Mouse (Mus musculus): Measurements from ENCODE around the gene Rfc4. TPM values are rescaled to one million over a fixed set of nuclear protein-coding genes. Genes with fewer than 3 reads are reported as not detected.
"Not testable (repeated sequence)": the region's sequence is repeated elsewhere in the genome, so short reads cannot be mapped to it uniquely, and the experiment has no call there.

Rfc4 gene
- polyA plus RNA-seq, 1 experiment from 2014 or later: 59.4 TPM

- not testable (repeated sequence) for H3K9ac ChIP-seq (replicated peaks); H3K4me1 ChIP-seq (ENCODE audit: insufficient read depth); H3K9me3 ChIP-seq (ENCODE audit: low read length); H3K4me3 ChIP-seq (ENCODE audit: low read depth, low read length); ATAC-seq; DNase-seq; H3K27me3 ChIP-seq (ENCODE audit: insufficient read depth, low read length); H3K36me3 ChIP-seq (replicated peaks; ENCODE audit: insufficient read depth, low read length); H3K27ac ChIP-seq (ENCODE audit: low read depth); H3K4me2 ChIP-seq (ENCODE audit: low read depth, low read length)
- WGBS (ENCODE audit: insufficient replicate concordance): 91% methylated on average over 5 of the region's 5 CpGs
Measured at GRCm38 (mm10) chr16:23095581-23095980, 32.0 kb downstream of the Rfc4 start.

GRCm38 (mm10) chr16:23094136-23094535, 33.4 kb downstream of the Rfc4 start:
- no peak overlapping the region for H3K9ac ChIP-seq (replicated peaks)
- H3K4me3 ChIP-seq (ENCODE audit: low read depth, low read length): no peak overlapping the region
- no peaks in the 10 kb centered on the region for H3K36me3 ChIP-seq (replicated peaks; ENCODE audit: insufficient read depth, low read length)
- H3K27ac ChIP-seq (ENCODE audit: low read depth): no peak overlapping the region
- no peaks in the 10 kb centered on the region for H3K4me1 ChIP-seq (ENCODE audit: insufficient read depth)
- TF ChIP-seq EP300 (IDR thresholded peaks at IDR 0.05; ENCODE audit: low read depth): no peak
- no peak for TF ChIP-seq CTCF (IDR thresholded peaks at IDR 0.05; ENCODE audit: low read depth)
- H3K9me3 ChIP-seq (ENCODE audit: low read length): no peaks in the 10 kb centered on the region
- H3K4me2 ChIP-seq (ENCODE audit: low read depth, low read length): no peak overlapping the region
- no peak for DNase-seq
- 76% methylated on average over 6 of the region's 6 CpGs for WGBS (ENCODE audit: insufficient replicate concordance)
- ATAC-seq: no peak
- no peaks in the 10 kb centered on the region for H3K27me3 ChIP-seq (ENCODE audit: insufficient read depth, low read length)

- no peak overlapping the region for H3K9ac ChIP-seq (replicated peaks)
- no peak overlapping the region for H3K27ac ChIP-seq (ENCODE audit: low read depth)
- ATAC-seq (no peak), DNase-seq (no peak)
- H3K27me3 ChIP-seq (ENCODE audit: insufficient read depth, low read length): no peaks in the 10 kb centered on the region
- no peaks in the 10 kb centered on the region for H3K36me3 ChIP-seq (replicated peaks; ENCODE audit: insufficient read depth, low read length)
- H3K4me1 ChIP-seq (ENCODE audit: insufficient read depth): no peaks in the 10 kb centered on the region
- TF ChIP-seq EP300 (IDR thresholded peaks at IDR 0.05; ENCODE audit: low read depth): no peak
- TF ChIP-seq CTCF (IDR thresholded peaks at IDR 0.05; ENCODE audit: low read depth): no peak
- H3K4me2 ChIP-seq (ENCODE audit: low read depth, low read length): no peak overlapping the region
- H3K9me3 ChIP-seq (ENCODE audit: low read length): no peaks in the 10 kb centered on the region
- WGBS (ENCODE audit: insufficient replicate concordance): 76% methylated on average over 13 of the region's 13 CpGs
- H3K4me3 ChIP-seq (ENCODE audit: low read depth, low read length): no peak overlapping the region
Measured at GRCm38 (mm10) chr16:23093321-23093953, 34.1 kb downstream of the Rfc4 start.

GRCm38 (mm10) chr16:23091345-23091744, 36.2 kb downstream of the Rfc4 start:
- not testable (repeated sequence) for H3K27me3 ChIP-seq (ENCODE audit: insufficient read depth, low read length); H3K4me2 ChIP-seq (ENCODE audit: low read depth, low read length); DNase-seq; H3K4me1 ChIP-seq (ENCODE audit: insufficient read depth); H3K36me3 ChIP-seq (replicated peaks; ENCODE audit: insufficient read depth, low read length); H3K9ac ChIP-seq (replicated peaks); H3K27ac ChIP-seq (ENCODE audit: low read depth); H3K4me3 ChIP-seq (ENCODE audit: low read depth, low read length); H3K9me3 ChIP-seq (ENCODE audit: low read length); ATAC-seq

GRCm38 (mm10) chr16:23088491-23088890, 39.0 kb downstream of the Rfc4 start:
- peak; percentile 44 for TF ChIP-seq CTCF (IDR thresholded peaks at IDR 0.05; ENCODE audit: low read depth)
- not testable (repeated sequence) for H3K27me3 ChIP-seq (ENCODE audit: insufficient read depth, low read length); H3K9me3 ChIP-seq (ENCODE audit: low read length); H3K4me1 ChIP-seq (ENCODE audit: insufficient read depth); H3K27ac ChIP-seq (ENCODE audit: low read depth); H3K4me2 ChIP-seq (ENCODE audit: low read depth, low read length); ATAC-seq; H3K9ac ChIP-seq (replicated peaks); H3K36me3 ChIP-seq (replicated peaks; ENCODE audit: insufficient read depth, low read length); H3K4me3 ChIP-seq (ENCODE audit: low read depth, low read length); DNase-seq
- 79% methylated on average over 1 of the region's 1 CpGs for WGBS (ENCODE audit: insufficient replicate concordance)

- H3K36me3 ChIP-seq (replicated peaks; ENCODE audit: insufficient read depth, low read length); H3K4me1 ChIP-seq (ENCODE audit: insufficient read depth); H3K9me3 ChIP-seq (ENCODE audit: low read length); ATAC-seq; DNase-seq; H3K27me3 ChIP-seq (ENCODE audit: insufficient read depth, low read length); H3K4me2 ChIP-seq (ENCODE audit: low read depth, low read length); H3K27ac ChIP-seq (ENCODE audit: low read depth); H3K9ac ChIP-seq (replicated peaks); H3K4me3 ChIP-seq (ENCODE audit: low read depth, low read length): not testable (repeated sequence)
- TF ChIP-seq CTCF (IDR thresholded peaks at IDR 0.05; ENCODE audit: low read depth): peak; percentile 63
- 37% methylated on average over 4 of the region's 4 CpGs for WGBS (ENCODE audit: insufficient replicate concordance)
Measured at GRCm38 (mm10) chr16:23087712-23088111, 39.8 kb downstream of the Rfc4 start.

- H3K36me3 ChIP-seq (replicated peaks; ENCODE audit: insufficient read depth, low read length); H3K4me1 ChIP-seq (ENCODE audit: insufficient read depth); DNase-seq; H3K9me3 ChIP-seq (ENCODE audit: low read length); H3K4me3 ChIP-seq (ENCODE audit: low read depth, low read length); H3K27me3 ChIP-seq (ENCODE audit: insufficient read depth, low read length); H3K9ac ChIP-seq (replicated peaks); H3K27ac ChIP-seq (ENCODE audit: low read depth); ATAC-seq; H3K4me2 ChIP-seq (ENCODE audit: low read depth, low read length): not testable (repeated sequence)
- WGBS (ENCODE audit: insufficient replicate concordance): 71% methylated on average over 8 of the region's 8 CpGs
Measured at GRCm38 (mm10) chr16:23087159-23087558, 40.4 kb downstream of the Rfc4 start.

GRCm38 (mm10) chr16:23077516-23077915, 50.0 kb downstream of the Rfc4 start:
- not testable (repeated sequence) for H3K27me3 ChIP-seq (ENCODE audit: insufficient read depth, low read length); H3K9me3 ChIP-seq (ENCODE audit: low read length); H3K36me3 ChIP-seq (replicated peaks; ENCODE audit: insufficient read depth, low read length); H3K4me1 ChIP-seq (ENCODE audit: insufficient read depth); H3K4me3 ChIP-seq (ENCODE audit: low read depth, low read length); DNase-seq; H3K27ac ChIP-seq (ENCODE audit: low read depth); H3K4me2 ChIP-seq (ENCODE audit: low read depth, low read length); ATAC-seq; H3K9ac ChIP-seq (replicated peaks)
- WGBS (ENCODE audit: insufficient replicate concordance): 82% methylated on average over 6 of the region's 6 CpGs

Data from liver, postnatal 0 days (tissue).